Mouse (Mus musculus) G1E (cell line): ENCODE data around the gene Zfp617. TPM values are rescaled to one million over a fixed set of nuclear protein-coding genes. Genes with fewer than 3 reads are reported as not detected.
A peak's percentile ranks its signal among the peaks of the same experiment; 100 is the strongest.
"Not testable (repeated sequence)": the region's sequence is repeated elsewhere in the genome, so short reads cannot be mapped to it uniquely, and the experiment has no call there.

Experiments
- ATAC-seq: 2 replicates; pipeline ENCODE4 v1.8.0; 2016; ENCODE audit warnings: mild to moderate bottlenecking; ENCODE audit not compliant: insufficient number of reproducible peaks, poor library complexity, low FRiP score, severe bottlenecking; ENCODE audit errors: extremely low read depth
- DNase-seq: peaks from one replicate; pipeline ENCODE4 v3.0.0; 2012; ENCODE audit warnings: low spot score
- H3K27me3 ChIP-seq: 2 replicates; pipeline ENCODE4 v1.6.1; 2012; ENCODE audit warnings: mild to moderate bottlenecking, low read length, inconsistent platforms; ENCODE audit not compliant: insufficient read depth
- H3K36me3 ChIP-seq: replicated peaks from 2 replicates; pipeline ENCODE3; 2012; ENCODE audit warnings: mild to moderate bottlenecking, inconsistent platforms
- H3K4me1 ChIP-seq: 2 replicates; pipeline ENCODE4 v1.6.1; 2012; ENCODE audit warnings: low read depth, low read length, inconsistent platforms, mixed read lengths; ENCODE audit not compliant: insufficient read depth
- H3K4me3 ChIP-seq: 2 replicates; pipeline ENCODE4 v1.5.1; 2012; ENCODE audit warnings: low read depth, mild to moderate bottlenecking, inconsistent platforms, low read length, moderate library complexity, mixed read lengths
- H3K9me3 ChIP-seq: replicated peaks from 2 replicates; pipeline ENCODE4 v1.6.1; 2012; ENCODE audit warnings: inconsistent platforms
- CTCF ChIP-seq: IDR thresholded peaks from 2 replicates; pipeline ENCODE4 v1.5.1; 2012; ENCODE audit warnings: low read depth, low read length, inconsistent platforms, mixed read lengths
- GATA1 ChIP-seq: IDR thresholded peaks from 2 replicates; pipeline ENCODE4 v1.6.1; 2012; ENCODE audit warnings: borderline replicate concordance, low read length, inconsistent platforms, mixed read lengths
- GATA2 ChIP-seq: IDR thresholded peaks from 2 replicates; pipeline ENCODE4 v1.6.1; 2012; ENCODE audit warnings: low read depth, low read length, inconsistent platforms, borderline replicate concordance
- POLR2AphosphoS5 ChIP-seq: IDR thresholded peaks from 2 replicates; pipeline ENCODE4 v1.6.1; 2012; ENCODE audit warnings: low read depth, low read length, inconsistent platforms; ENCODE audit not compliant: insufficient replicate concordance
- TAL1 ChIP-seq: conservative IDR thresholded peaks from 2 replicates; pipeline ENCODE4 v1.6.1; 2012; ENCODE audit warnings: low read depth, low read length, inconsistent platforms, mixed read lengths
- polyA plus RNA-seq: library from polyadenylated mRNA; stranded (reverse); fragments of >175 nt; gene quantifications from 2 replicates; pipeline ENCODE4 v1.2.3, GENCODE M21; 2012
- total RNA-seq, 2 experiments: library from RNA; stranded (forward) in 1 of 2; stranded (reverse) in 1 of 2; fragments of 200-1000 nt in 1 of 2; fragments of >200 nt in 1 of 2; fragmentation: Nextera tagmentation in 1 of 2; gene quantifications; 2 replicates each; pipeline ENCODE4 v1.2.3; 2014 to 2017

Gene Zfp617
- total and polyA plus RNA-seq, 3 experiments, result 3.0 to 45.1 (median 31.7) TPM

- H3K9me3 ChIP-seq, result peaks cover 6% of the 10 kb centered on the region
These were observed 607 bp upstream of the Zfp617 start for GRCm38 (mm10) chr8:71907798-71908257.

GRCm38 (mm10) chr8:71912286-71912685 lies 3.9 kb downstream of the Zfp617 start:
- DNase-seq (no peak), ATAC-seq (no peak)
- Histone ChIP-seq H3K36me3 (peaks cover 15% of the 10 kb centered on the region), H3K27me3 (no peaks in the 10 kb centered on the region), H3K4me1 (peaks cover 5% of the 10 kb centered on the region), H3K9me3 (peaks cover 6% of the 10 kb centered on the region), H3K4me3 (no peak overlapping the region)
- TF ChIP-seq POLR2AphosphoS5 (no peak), TAL1 (no peak), GATA1 (no peak), CTCF (no peak), GATA2 (no peak)

More at GRCm38 (mm10) chr8:71907798-71908257, 607 bp upstream of the Zfp617 start:
- peaks cover 5% of the 10 kb centered on the region for H3K4me1 ChIP-seq
- DNase-seq (no peak), ATAC-seq (no peak)
- H3K4me3 ChIP-seq, result peak overlapping the region; percentile 77; the same call in 1 of the 2 replicates
- no peaks in the 10 kb centered on the region for H3K27me3 ChIP-seq
- TF ChIP-seq GATA1 (no peak), POLR2AphosphoS5 (no peak), TAL1 (no peak), CTCF (no peak), GATA2 (no peak)
- H3K36me3 ChIP-seq, result no peaks in the 10 kb centered on the region

- no peaks in the 10 kb centered on the region for H3K27me3 ChIP-seq
- peak; percentile 99 for DNase-seq
- TF ChIP-seq GATA1, result no peak
- TF ChIP-seq TAL1, result no peak
- no peak for TF ChIP-seq POLR2AphosphoS5
- peaks cover 25% of the 10 kb centered on the region for H3K36me3 ChIP-seq
- ATAC-seq, result peak; percentile 99
- H3K9me3 ChIP-seq, result no peaks in the 10 kb centered on the region
- H3K4me1 ChIP-seq, result peaks cover 24% of the 10 kb centered on the region
- peak overlapping the region; percentile 84 for H3K4me3 ChIP-seq
These were observed 14.3 kb downstream of the Zfp617 start for GRCm38 (mm10) chr8:71922567-71923401.

GRCm38 (mm10) chr8:71925791-71926190 lies 17.4 kb downstream of the Zfp617 start:
- Histone ChIP-seq H3K9me3 (peaks cover 2% of the 10 kb centered on the region; the same call in 1 of the 2 replicates), H3K27me3 (no peaks in the 10 kb centered on the region), H3K36me3 (peaks cover 48% of the 10 kb centered on the region), H3K4me1 (peaks cover 30% of the 10 kb centered on the region), H3K4me3 (no peak overlapping the region)
- ATAC-seq (no peak), DNase-seq (no peak)
- TF ChIP-seq GATA2 (no peak), POLR2AphosphoS5 (no peak), CTCF (no peak), TAL1 (no peak), GATA1 (no peak)

- Histone ChIP-seq H3K4me3 (no peak overlapping the region), H3K4me1 (peaks cover 30% of the 10 kb centered on the region), H3K27me3 (no peaks in the 10 kb centered on the region), H3K9me3 (peaks cover 2% of the 10 kb centered on the region; the same call in 1 of the 2 replicates), H3K36me3 (peaks cover 56% of the 10 kb centered on the region)
- no peak for TF ChIP-seq GATA1
- no peak for TF ChIP-seq TAL1
- TF ChIP-seq POLR2AphosphoS5, result no peak
- no peak for TF ChIP-seq CTCF
- no peak for TF ChIP-seq GATA2
- no peak for ATAC-seq
- no peak for DNase-seq
These were observed 18.1 kb downstream of the Zfp617 start for GRCm38 (mm10) chr8:71926551-71926950.

GRCm38 (mm10) chr8:71927779-71928178 lies 19.3 kb downstream of the Zfp617 start:
- peaks cover 30% of the 10 kb centered on the region for H3K4me1 ChIP-seq
- DNase-seq (no peak), ATAC-seq (peak; percentile 49; the same call in 1 of the 2 replicates)
- no peaks in the 10 kb centered on the region for H3K27me3 ChIP-seq
- TF ChIP-seq CTCF (no peak), TAL1 (no peak), GATA2 (no peak), GATA1 (no peak), POLR2AphosphoS5 (no peak)
- H3K36me3 ChIP-seq, result peaks cover 59% of the 10 kb centered on the region
- H3K9me3 ChIP-seq, result peaks cover 2% of the 10 kb centered on the region; the same call in 1 of the 2 replicates
- H3K4me3 ChIP-seq, result no peak overlapping the region

GRCm38 (mm10) chr8:71938037-71938436 lies 29.6 kb downstream of the Zfp617 start:
- H3K4me3 ChIP-seq, H3K9me3 ChIP-seq, H3K36me3 ChIP-seq, H3K27me3 ChIP-seq, ATAC-seq, DNase-seq, H3K4me1 ChIP-seq: not testable (repeated sequence)
